Mouse (Mus musculus) stomach, postnatal 0 days (tissue): ENCODE data around the gene 6820408C15Rik.
A peak's percentile ranks its signal among the peaks of the same experiment; 100 is the strongest.

Experiments used
- CTCF ChIP-seq: IDR thresholded peaks from 2 replicates; pipeline ENCODE4 v1.5.1; 2016; ENCODE audit warnings: antibody characterized with exemption, low read depth, mild to moderate bottlenecking, moderate library complexity
- EP300 ChIP-seq: optimal IDR thresholded peaks from 2 replicates; pipeline ENCODE3; 2016; ENCODE audit warnings: antibody characterized with exemption

GRCm38 (mm10) chr2:152493151-152493550 lies 77.8 kb downstream of the 6820408C15Rik start:
- TF ChIP-seq CTCF, result peak; percentile 19; the same call in 1 of the 2 replicates
- no peak for TF ChIP-seq EP300
